Mouse (Mus musculus): ENCODE data around the gene Hoxc12. TPM values are rescaled to one million over a fixed set of nuclear protein-coding genes. Genes with fewer than 3 reads are reported as not detected.

Gene Hoxc12
- polyA plus RNA-seq, 1 experiment from 2014 or later = not detected

- Histone ChIP-seq H3K27me3 (replicated peaks) (peaks cover 95% of the 10 kb centered on the region), H3K4me2 (no peak overlapping the region), H3K9me3 (no peaks in the 10 kb centered on the region), H3K4me1 (peaks cover 5% of the 10 kb centered on the region; the same call in 1 of the 2 replicates), H3K36me3 (replicated peaks) (no peaks in the 10 kb centered on the region), H3K4me3 (no peak overlapping the region), H3K9ac (no peak overlapping the region), H3K27ac (no peak overlapping the region)
- WGBS = under 1% methylated on average over 12 of the region's 12 CpGs
- no peak for ATAC-seq (replicated peaks)
Observed at GRCm38 (mm10) chr15:102970740-102971139, 34.2 kb downstream of the Hoxc12 start.

GRCm38 (mm10) chr15:102972254-102972653 is 35.7 kb downstream of the Hoxc12 start:
- Histone ChIP-seq H3K4me1 (no peaks in the 10 kb centered on the region), H3K9me3 (no peaks in the 10 kb centered on the region), H3K27ac (no peak overlapping the region), H3K9ac (no peak overlapping the region), H3K27me3 (replicated peaks) (peaks cover 92% of the 10 kb centered on the region), H3K4me3 (no peak overlapping the region), H3K36me3 (replicated peaks) (no peaks in the 10 kb centered on the region), H3K4me2 (no peak overlapping the region)
- no peak for ATAC-seq (replicated peaks)
- 3% methylated on average over 21 of the region's 21 CpGs for WGBS

- Histone ChIP-seq H3K36me3 (replicated peaks) (no peaks in the 10 kb centered on the region), H3K27me3 (replicated peaks) (peaks cover 92% of the 10 kb centered on the region), H3K9me3 (no peaks in the 10 kb centered on the region), H3K27ac (no peak overlapping the region), H3K9ac (no peak overlapping the region), H3K4me1 (no peaks in the 10 kb centered on the region), H3K4me2 (no peak overlapping the region), H3K4me3 (no peak overlapping the region)
- no peak for ATAC-seq (replicated peaks)
- WGBS = 3% methylated on average over 6 of the region's 6 CpGs
Observed at GRCm38 (mm10) chr15:102972753-102973152, 36.2 kb downstream of the Hoxc12 start.

GRCm38 (mm10) chr15:102975034-102975433 is 38.5 kb downstream of the Hoxc12 start:
- WGBS = 3% methylated on average over 7 of the region's 7 CpGs
- no peaks in the 10 kb centered on the region for H3K4me1 ChIP-seq

GRCm38 (mm10) chr15:102975688-102976111 is 39.1 kb downstream of the Hoxc12 start:
- Histone ChIP-seq H3K9ac (no peak overlapping the region), H3K36me3 (replicated peaks) (no peaks in the 10 kb centered on the region), H3K27ac (no peak overlapping the region), H3K9me3 (no peaks in the 10 kb centered on the region), H3K27me3 (replicated peaks) (peaks cover 93% of the 10 kb centered on the region), H3K4me1 (no peaks in the 10 kb centered on the region), H3K4me3 (no peak overlapping the region), H3K4me2 (no peak overlapping the region)
- under 1% methylated on average over 21 of the region's 21 CpGs for WGBS
- no peak for ATAC-seq (replicated peaks)

More at GRCm38 (mm10) chr15:102975034-102975433, 38.5 kb downstream of the Hoxc12 start:
- H3K27ac ChIP-seq = no peak overlapping the region
- no peaks in the 10 kb centered on the region for H3K9me3 ChIP-seq
- no peak overlapping the region for H3K9ac ChIP-seq
- no peaks in the 10 kb centered on the region for H3K36me3 ChIP-seq (replicated peaks)
- no peak for ATAC-seq (replicated peaks)
- H3K4me3 ChIP-seq = no peak overlapping the region
- peaks cover 94% of the 10 kb centered on the region for H3K27me3 ChIP-seq (replicated peaks)
- H3K4me2 ChIP-seq = no peak overlapping the region

- Histone ChIP-seq H3K4me1 (0 out of 2 replicates have a peak, but pooled peaks cover under 1% of the 10 kb centered on the region), H3K9me3 (no peaks in the 10 kb centered on the region), H3K36me3 (replicated peaks) (no peaks in the 10 kb centered on the region), H3K4me3 (no peak within 1 kb of the TSS), H3K27ac (no peak within 1 kb of the TSS), H3K27me3 (replicated peaks) (peaks cover 93% of the 10 kb centered on the region), H3K9ac (no peak within 1 kb of the TSS), H3K4me2 (no peak within 1 kb of the TSS)
- under 1% methylated on average over 20 of the region's 20 CpGs for WGBS
- ATAC-seq (replicated peaks) = no peak
Observed at GRCm38 (mm10) chr15:102976171-102976570, 39.6 kb downstream of the Hoxc12 start, which contains the start of gene Hoxc9. Gene Hoxc9, plus strand, starts transcription at chr15:102976439.

- H3K4me1 ChIP-seq = peaks cover 7% of the 10 kb centered on the region
- under 1% methylated on average over 37 of the region's 37 CpGs for WGBS
- H3K27me3 ChIP-seq (replicated peaks) = peaks cover 94% of the 10 kb centered on the region
- no peak overlapping the region for H3K4me2 ChIP-seq
- H3K4me3 ChIP-seq = no peak overlapping the region
- no peak overlapping the region for H3K9ac ChIP-seq
- ATAC-seq (replicated peaks) = no peak
- no peaks in the 10 kb centered on the region for H3K9me3 ChIP-seq
- H3K36me3 ChIP-seq (replicated peaks) = no peaks in the 10 kb centered on the region
- H3K27ac ChIP-seq = no peak overlapping the region
Observed at GRCm38 (mm10) chr15:102976631-102977422, 40.3 kb downstream of the Hoxc12 start.

- Histone ChIP-seq H3K4me3 (no peak overlapping the region), H3K4me1 (peaks cover 10% of the 10 kb centered on the region), H3K9ac (no peak overlapping the region), H3K4me2 (no peak overlapping the region), H3K9me3 (no peaks in the 10 kb centered on the region), H3K27me3 (replicated peaks) (peaks cover 94% of the 10 kb centered on the region), H3K36me3 (replicated peaks) (no peaks in the 10 kb centered on the region), H3K27ac (no peak overlapping the region)
- whole genome bisulfite sequencing = 2% methylated on average over 16 of the region's 16 CpGs
- ATAC-seq (replicated peaks) = no peak
Observed at GRCm38 (mm10) chr15:102977423-102977974, 40.9 kb downstream of the Hoxc12 start.

GRCm38 (mm10) chr15:102978615-102979515 is 42.3 kb downstream of the Hoxc12 start:
- WGBS = 2% methylated on average over 13 of the region's 13 CpGs
- Histone ChIP-seq H3K27ac (no peak overlapping the region), H3K9ac (no peak overlapping the region), H3K4me2 (no peak overlapping the region), H3K4me3 (no peak overlapping the region), H3K4me1 (peaks cover 10% of the 10 kb centered on the region), H3K36me3 (replicated peaks) (no peaks in the 10 kb centered on the region), H3K9me3 (no peaks in the 10 kb centered on the region), H3K27me3 (replicated peaks) (peaks cover 93% of the 10 kb centered on the region)
- no peak for ATAC-seq (replicated peaks)

GRCm38 (mm10) chr15:102979936-102980335 is 43.4 kb downstream of the Hoxc12 start:
- Histone ChIP-seq H3K27ac (no peak overlapping the region), H3K36me3 (replicated peaks) (no peaks in the 10 kb centered on the region), H3K4me3 (no peak overlapping the region), H3K27me3 (replicated peaks) (peaks cover 92% of the 10 kb centered on the region), H3K4me1 (peaks cover 10% of the 10 kb centered on the region), H3K4me2 (no peak overlapping the region), H3K9ac (no peak overlapping the region), H3K9me3 (no peaks in the 10 kb centered on the region)
- ATAC-seq (replicated peaks) = no peak
- WGBS = 0% methylated on average over 1 of the region's 1 CpGs

GRCm38 (mm10) chr15:102980352-102980751 is 43.8 kb downstream of the Hoxc12 start:
- 3% methylated on average over 11 of the region's 11 CpGs for WGBS
- Histone ChIP-seq H3K4me2 (no peak overlapping the region), H3K4me1 (peaks cover 10% of the 10 kb centered on the region), H3K27me3 (replicated peaks) (peaks cover 92% of the 10 kb centered on the region), H3K36me3 (replicated peaks) (no peaks in the 10 kb centered on the region), H3K4me3 (no peak overlapping the region), H3K9me3 (no peaks in the 10 kb centered on the region), H3K27ac (no peak overlapping the region), H3K9ac (no peak overlapping the region)
- ATAC-seq (replicated peaks) = no peak

GRCm38 (mm10) chr15:102980912-102981311 is 44.4 kb downstream of the Hoxc12 start:
- H3K4me2 ChIP-seq = peak overlapping the region; percentile 29; the same call in 1 of the 2 replicates
- H3K4me1 ChIP-seq = peaks cover 10% of the 10 kb centered on the region
- no peaks in the 10 kb centered on the region for H3K36me3 ChIP-seq (replicated peaks)
- WGBS = 0% methylated on average over 14 of the region's 14 CpGs
- H3K9me3 ChIP-seq = no peaks in the 10 kb centered on the region
- no peak overlapping the region for H3K4me3 ChIP-seq
- ATAC-seq (replicated peaks) = no peak
- H3K27me3 ChIP-seq (replicated peaks) = peaks cover 92% of the 10 kb centered on the region
- H3K27ac ChIP-seq = no peak overlapping the region
- H3K9ac ChIP-seq = no peak overlapping the region
